Mouse (Mus musculus): Measurements from ENCODE around the gene 2700081O15Rik. TPM values are rescaled to one million over a fixed set of nuclear protein-coding genes. Genes with fewer than 3 reads are reported as not detected.

2700081O15Rik gene
- total and polyA plus RNA-seq, 2 experiments from 2014 or later = 24.3 to 185 TPM

DNA sequence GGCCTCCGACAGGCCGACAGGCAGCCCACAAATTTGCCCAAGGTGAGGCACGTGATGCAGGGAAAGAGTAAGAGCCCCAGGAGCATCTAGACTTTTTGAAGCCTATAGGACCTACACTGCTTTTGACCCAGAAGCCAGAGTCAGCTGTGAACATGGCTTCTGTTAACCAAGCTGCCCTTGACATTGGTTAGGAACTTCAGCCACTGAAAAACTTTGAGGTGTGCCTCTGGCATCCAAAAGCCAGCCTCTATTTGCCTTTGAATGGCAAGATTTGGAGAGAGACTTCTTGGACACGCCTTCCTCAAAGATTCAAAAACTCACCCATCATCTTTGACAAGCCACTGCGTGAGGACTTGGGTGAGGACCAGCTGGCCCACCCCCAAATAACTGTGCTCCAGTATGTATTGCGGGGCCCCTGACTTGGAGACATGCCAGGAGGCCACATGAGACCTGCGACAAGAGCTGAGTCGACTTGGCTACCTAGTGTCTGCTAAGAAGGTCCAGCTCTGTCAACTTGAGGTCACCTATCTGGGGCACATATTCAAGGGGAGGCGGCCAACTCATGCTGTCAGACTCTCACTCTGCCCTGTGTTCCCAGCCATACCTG, 12.7 kb upstream of the 2700081O15Rik start:
- Histone ChIP-seq H3K27me3 (ENCODE audit: insufficient read depth, low read length) (no peaks in the 10 kb centered on the region), H3K9ac (no peak overlapping the region), H3K4me3 (ENCODE audit: low read depth, low read length) (no peak overlapping the region), H3K4me2 (ENCODE audit: low read depth) (no peak overlapping the region), H3K27ac (ENCODE audit: low read depth, low read length) (no peak overlapping the region), H3K36me3 (ENCODE audit: insufficient read depth) (no peaks in the 10 kb centered on the region), H3K4me1 (ENCODE audit: insufficient read depth) (no peaks in the 10 kb centered on the region), H3K9me3 (ENCODE audit: low read length) (no peaks in the 10 kb centered on the region)
- no peak for DNase-seq
- TF ChIP-seq CTCF (IDR thresholded peaks at IDR 0.05; ENCODE audit: low read depth) = no peak
- no peak for ATAC-seq
- WGBS = 58% methylated on average over 9 of the region's 9 CpGs

DNA sequence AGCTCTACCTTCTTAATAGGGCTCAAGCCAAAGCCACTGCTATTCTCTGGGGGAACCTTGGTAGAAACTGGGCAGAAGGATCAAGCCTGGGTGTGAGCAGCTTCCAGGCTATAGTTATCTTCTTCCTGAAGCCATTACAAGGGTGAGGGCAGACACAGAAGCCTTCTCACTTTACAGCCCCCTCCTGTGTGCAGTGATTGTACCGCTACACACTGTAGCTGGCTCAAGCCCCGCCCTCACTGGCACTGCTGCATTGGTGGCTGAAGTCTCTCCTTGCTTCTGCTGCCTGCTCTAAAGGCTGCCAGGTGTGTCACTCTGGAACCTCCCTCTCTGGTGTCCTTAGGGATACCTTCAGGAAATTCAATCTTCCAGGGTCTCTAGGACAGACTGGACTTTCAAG, 5.1 kb upstream of the 2700081O15Rik start:
- WGBS = 53% methylated on average over 2 of the region's 2 CpGs
- no peak overlapping the region for H3K27ac ChIP-seq (ENCODE audit: low read depth, low read length)
- no peak overlapping the region for H3K9ac ChIP-seq
- DNase-seq = no peak
- no peaks in the 10 kb centered on the region for H3K27me3 ChIP-seq (ENCODE audit: insufficient read depth, low read length)
- ATAC-seq = no peak
- no peaks in the 10 kb centered on the region for H3K9me3 ChIP-seq (ENCODE audit: low read length)
- no peak overlapping the region for H3K4me2 ChIP-seq (ENCODE audit: low read depth)
- no peaks in the 10 kb centered on the region; the same call in 1 of the 2 replicates for H3K4me1 ChIP-seq (ENCODE audit: insufficient read depth)
- H3K4me3 ChIP-seq (ENCODE audit: low read depth, low read length) = no peak overlapping the region
- H3K36me3 ChIP-seq (ENCODE audit: insufficient read depth) = no peaks in the 10 kb centered on the region
- TF ChIP-seq CTCF (IDR thresholded peaks at IDR 0.05; ENCODE audit: low read depth) = no peak

GRCm38 (mm10) chr19:7415916-7416833, 1.2 kb upstream of the 2700081O15Rik start:
- Histone ChIP-seq H3K9ac (peak overlapping the region; percentile 94), H3K4me3 (ENCODE audit: low read depth, low read length) (peak overlapping the region; percentile 90), H3K9me3 (ENCODE audit: low read length) (no peaks in the 10 kb centered on the region), H3K4me1 (ENCODE audit: insufficient read depth) (peaks cover 20% of the 10 kb centered on the region), H3K27ac (ENCODE audit: low read depth, low read length) (peak overlapping the region; percentile 99), H3K36me3 (ENCODE audit: insufficient read depth) (0 out of 2 replicates have a peak, but pooled peaks cover under 1% of the 10 kb centered on the region), H3K27me3 (ENCODE audit: insufficient read depth, low read length) (no peaks in the 10 kb centered on the region), H3K4me2 (ENCODE audit: low read depth) (peak overlapping the region; percentile 86)
- 35% methylated on average over 22 of the region's 22 CpGs for WGBS
- ATAC-seq (no peak), DNase-seq (no peak)
- TF ChIP-seq CTCF (IDR thresholded peaks at IDR 0.05; ENCODE audit: low read depth) = no peak

DNA sequence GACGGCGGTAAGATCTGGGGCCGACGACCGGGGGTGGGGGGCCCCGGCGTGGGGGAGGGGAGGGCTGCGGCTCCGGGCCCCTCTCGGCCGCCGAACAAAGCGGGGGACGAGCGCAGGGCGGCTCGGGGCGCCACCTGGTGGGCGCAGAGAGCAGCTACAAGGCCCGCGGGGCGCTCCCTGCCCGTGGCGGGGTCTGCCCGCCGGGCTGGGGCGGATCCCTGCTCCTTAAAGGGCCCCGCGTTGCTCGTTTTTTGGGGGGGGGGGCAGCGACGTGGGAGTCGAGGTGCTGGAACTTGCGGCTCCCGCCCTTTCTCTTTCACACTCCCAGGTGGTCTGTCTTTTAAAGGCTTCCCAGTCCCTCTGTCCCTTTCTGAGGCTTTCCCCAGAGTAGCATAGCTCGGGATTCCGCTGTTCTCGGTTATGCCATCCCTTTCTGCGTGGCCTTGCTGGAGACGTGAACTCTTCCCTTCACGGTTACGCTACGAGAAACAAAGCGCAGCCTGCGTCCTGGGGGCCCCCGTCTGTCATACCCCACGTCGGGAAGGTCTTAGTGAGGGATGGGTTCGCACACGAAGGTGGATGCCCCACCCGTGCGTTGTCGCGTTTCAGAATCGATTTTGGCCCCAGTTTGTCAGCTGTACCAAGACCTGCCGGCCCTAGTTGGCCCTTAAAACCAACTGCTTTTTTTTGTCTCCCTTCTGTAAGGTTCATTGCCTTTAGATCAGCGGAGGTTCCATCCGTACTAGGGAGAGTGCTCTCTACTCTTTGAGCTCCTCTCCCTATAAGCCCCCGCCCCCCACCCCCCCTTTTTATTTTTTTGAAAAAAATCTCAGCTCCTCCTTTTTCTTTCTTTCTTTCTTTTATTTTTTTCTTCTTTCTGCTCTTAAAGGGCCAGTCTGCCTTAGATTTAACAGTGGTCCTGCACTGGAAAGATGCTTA, 755 bp downstream of the 2700081O15Rik start:
- 2% methylated on average over 47 of the region's 59 CpGs for WGBS
- Histone ChIP-seq H3K4me2 (ENCODE audit: low read depth) (peak overlapping the region; percentile 86), H3K27me3 (ENCODE audit: insufficient read depth, low read length) (no peaks in the 10 kb centered on the region), H3K27ac (ENCODE audit: low read depth, low read length) (peak overlapping the region; percentile 99), H3K9ac (peak overlapping the region; percentile 94), H3K36me3 (ENCODE audit: insufficient read depth) (0 out of 2 replicates have a peak, but pooled peaks cover 8% of the 10 kb centered on the region), H3K4me1 (ENCODE audit: insufficient read depth) (peaks cover 30% of the 10 kb centered on the region), H3K9me3 (ENCODE audit: low read length) (no peaks in the 10 kb centered on the region), H3K4me3 (ENCODE audit: low read depth, low read length) (peak overlapping the region; percentile 90)
- DNase-seq (peak; percentile 95), ATAC-seq (peak; percentile 80)
- peak; percentile 87 for TF ChIP-seq CTCF (IDR thresholded peaks at IDR 0.05; ENCODE audit: low read depth)

- Histone ChIP-seq H3K27me3 (ENCODE audit: insufficient read depth, low read length) (no peaks in the 10 kb centered on the region), H3K9me3 (ENCODE audit: low read length) (no peaks in the 10 kb centered on the region), H3K27ac (ENCODE audit: low read depth, low read length) (peak overlapping the region; percentile 99), H3K9ac (peak overlapping the region; percentile 94), H3K4me1 (ENCODE audit: insufficient read depth) (peaks cover 30% of the 10 kb centered on the region), H3K4me3 (ENCODE audit: low read depth, low read length) (peak overlapping the region; percentile 90), H3K4me2 (ENCODE audit: low read depth) (peak overlapping the region; percentile 86), H3K36me3 (ENCODE audit: insufficient read depth) (0 out of 2 replicates have a peak, but pooled peaks cover 8% of the 10 kb centered on the region)
- DNase-seq = peak; percentile 54
- ATAC-seq = no peak
- WGBS = 17% methylated on average over 6 of the region's 6 CpGs
- TF ChIP-seq CTCF (IDR thresholded peaks at IDR 0.05; ENCODE audit: low read depth) = no peak
Observed at GRCm38 (mm10) chr19:7419134-7419533, 1.7 kb downstream of the 2700081O15Rik start.

DNA sequence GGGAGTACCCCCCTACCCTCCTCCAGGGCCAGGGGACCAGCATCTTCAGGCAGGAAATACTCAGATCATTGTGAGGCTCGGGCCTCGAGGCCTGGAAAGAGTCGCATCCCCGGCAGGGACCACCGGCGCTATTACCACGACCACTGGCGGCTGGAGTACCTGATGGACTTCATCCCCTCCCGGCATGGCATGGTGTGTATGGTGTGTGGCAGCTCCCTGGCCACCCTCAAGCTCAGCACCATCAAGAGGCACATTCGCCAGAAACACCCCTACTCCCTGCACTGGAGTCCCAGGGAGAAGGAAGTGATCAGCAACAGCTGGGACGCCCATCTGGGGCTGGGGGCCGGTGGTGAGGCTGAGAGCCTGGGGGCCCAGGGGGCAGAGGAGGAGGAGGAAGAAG, 2.7 kb downstream of the 2700081O15Rik start:
- Histone ChIP-seq H3K4me2 (ENCODE audit: low read depth) (peak overlapping the region; percentile 86), H3K4me1 (ENCODE audit: insufficient read depth) (peaks cover 32% of the 10 kb centered on the region), H3K36me3 (ENCODE audit: insufficient read depth) (0 out of 2 replicates have a peak, but pooled peaks cover 8% of the 10 kb centered on the region), H3K4me3 (ENCODE audit: low read depth, low read length) (no peak overlapping the region), H3K27me3 (ENCODE audit: insufficient read depth, low read length) (no peaks in the 10 kb centered on the region), H3K9ac (peak overlapping the region; percentile 94; the same call in 1 of the 2 replicates), H3K27ac (ENCODE audit: low read depth, low read length) (peak overlapping the region; percentile 99; the same call in 1 of the 2 replicates), H3K9me3 (ENCODE audit: low read length) (no peaks in the 10 kb centered on the region)
- ATAC-seq (no peak), DNase-seq (no peak)
- TF ChIP-seq CTCF (IDR thresholded peaks at IDR 0.05; ENCODE audit: low read depth) = no peak
- 50% methylated on average over 12 of the region's 12 CpGs for WGBS
